Mouse (Mus musculus): ENCODE results near the gene Laptm5.
A peak's percentile ranks its signal among the peaks of the same experiment; 100 is the strongest.

Laptm5 gene

GRCm38 (mm10) chr4:130919750-130920356 lies 6.9 kb downstream of the Laptm5 start:
- DNase-seq (ENCODE audit: low spot score in 2 of 2), result no peak

- no peak for DNase-seq (ENCODE audit: low spot score in 2 of 2)
Measured at GRCm38 (mm10) chr4:130920951-130921693, 8.2 kb downstream of the Laptm5 start.

- DNase-seq (ENCODE audit: low spot score in 2 of 2), result no peak
Measured at GRCm38 (mm10) chr4:130921986-130922385, 9.1 kb downstream of the Laptm5 start.

- DNase-seq (ENCODE audit: low spot score in 2 of 2), result no peak
Measured at GRCm38 (mm10) chr4:130926274-130926673, 13.3 kb downstream of the Laptm5 start.

GRCm38 (mm10) chr4:130927821-130928220 lies 14.9 kb downstream of the Laptm5 start:
- peak; percentile 42 to 53 for DNase-seq (ENCODE audit: low spot score in 2 of 2)

- no peak for DNase-seq (ENCODE audit: low spot score in 2 of 2)
Measured at GRCm38 (mm10) chr4:130942644-130943043, 29.7 kb downstream of the Laptm5 start.

GRCm38 (mm10) chr4:130944112-130944511 lies 31.2 kb downstream of the Laptm5 start, which contains the start of gene Matn1:
Matn1 (plus strand) TSS chr4:130944385.
- DNase-seq (ENCODE audit: low spot score in 2 of 2), result no peak

- no peak for DNase-seq (ENCODE audit: low spot score in 2 of 2)
Measured at GRCm38 (mm10) chr4:130944779-130945178, 31.9 kb downstream of the Laptm5 start.

- peak in 1 of 2 experiments; percentile 26 for DNase-seq (ENCODE audit: low spot score in 2 of 2)
Measured at GRCm38 (mm10) chr4:130947094-130947647, 34.2 kb downstream of the Laptm5 start.

GRCm38 (mm10) chr4:130949821-130950384 lies 37.0 kb downstream of the Laptm5 start:
- no peak for DNase-seq (ENCODE audit: low spot score in 2 of 2)

GRCm38 (mm10) chr4:130952531-130952930 lies 39.6 kb downstream of the Laptm5 start:
- peak; percentile 36 to 49 for DNase-seq (ENCODE audit: low spot score in 2 of 2)

- DNase-seq (ENCODE audit: low spot score in 2 of 2), result no peak
Measured at GRCm38 (mm10) chr4:130957156-130957555, 44.2 kb downstream of the Laptm5 start.

GRCm38 (mm10) chr4:130958812-130959211 lies 45.9 kb downstream of the Laptm5 start:
- DNase-seq (ENCODE audit: low spot score in 2 of 2), result no peak

- DNase-seq (ENCODE audit: low spot score in 2 of 2), result no peak
Measured at GRCm38 (mm10) chr4:130959678-130960077, 46.8 kb downstream of the Laptm5 start.

GRCm38 (mm10) chr4:130960118-130960734 lies 47.3 kb downstream of the Laptm5 start:
- peak; percentile 88 to 90 for DNase-seq (ENCODE audit: low spot score in 2 of 2)

GRCm38 (mm10) chr4:130971278-130971677 lies 58.4 kb downstream of the Laptm5 start:
- DNase-seq (ENCODE audit: low spot score in 2 of 2), result no peak

GRCm38 (mm10) chr4:130972421-130972829 lies 59.5 kb downstream of the Laptm5 start:
- DNase-seq (ENCODE audit: low spot score in 2 of 2), result no peak

GRCm38 (mm10) chr4:130973332-130974263 lies 60.7 kb downstream of the Laptm5 start:
- DNase-seq (ENCODE audit: low spot score in 2 of 2), result peak; percentile 26 to 57

GRCm38 (mm10) chr4:130978981-130979380 lies 66.1 kb downstream of the Laptm5 start:
- no peak for DNase-seq (ENCODE audit: low spot score in 2 of 2)

- DNase-seq (ENCODE audit: low spot score in 2 of 2), result no peak
Measured at GRCm38 (mm10) chr4:130984416-130985182, 71.7 kb downstream of the Laptm5 start.

Data from frontal cortex, postnatal 36 days (tissue).